Mouse (Mus musculus) cortical plate, adult 2 months (tissue): ENCODE results near the gene Fgfr2.

Source experiments
- CTCF ChIP-seq: fragments of 200-500 bp; IDR thresholded peaks from 2 replicates; pipeline ENCODE4 v1.5.1; 2011; ENCODE audit warnings: mild to moderate bottlenecking, control low read depth, low read length; ENCODE audit not compliant: insufficient read depth; ENCODE audit errors: extremely low read depth
- POLR2A ChIP-seq: fragments of 200-500 bp; IDR thresholded peaks from 2 replicates; pipeline ENCODE4 v1.6.1; 2011; ENCODE audit warnings: mild to moderate bottlenecking, low read length, control low read depth; ENCODE audit not compliant: insufficient read depth; ENCODE audit errors: extremely low read depth

- no peak for TF ChIP-seq CTCF
- TF ChIP-seq POLR2A, result no peak
These were observed 2287.9 kb downstream of the Fgfr2 start for GRCm38 (mm10) chr7:130834958-130835861.
